Mouse (Mus musculus) liver, embryonic 14.5 days (tissue): ENCODE measurements around the gene Bend5. TPM values are rescaled to one million over a fixed set of nuclear protein-coding genes. Genes with fewer than 3 reads are reported as not detected.

Experiments
- ATAC-seq: fragments of 200-750 bp; cut with Nextera tagmentation; 2 replicates; pipeline ENCODE4 v1.8.0; 2017; ENCODE audit warnings: moderate number of reproducible peaks, mild to moderate bottlenecking, moderate library complexity; ENCODE audit not compliant: insufficient read depth
- DNase-seq, 3 experiments: peaks; one replicate each; pipeline ENCODE4 v3.0.0-alpha.2; 2012 to 2013; ENCODE audit warnings: low read depth in 3 of 3, low spot score in 3 of 3
- H3K27ac ChIP-seq: fragments of 300-500 bp; sonication (generic); 2 replicates; pipeline ENCODE4 v1.5.1; 2014; ENCODE audit warnings: moderate library complexity, mild to moderate bottlenecking, control low read depth, inconsistent platforms
- H3K27me3 ChIP-seq: fragments of 300-500 bp; sonication (generic); 2 replicates; pipeline ENCODE4 v1.6.1; 2014; ENCODE audit warnings: mild to moderate bottlenecking, low read length, moderate library complexity; ENCODE audit not compliant: control insufficient read depth, insufficient read depth
- H3K36me3 ChIP-seq: fragments of 300-500 bp; sonication (generic); replicated peaks from 2 replicates; pipeline ENCODE4 v1.6.1; 2014; ENCODE audit warnings: low read depth; ENCODE audit not compliant: control insufficient read depth, insufficient read depth
- H3K4me1 ChIP-seq, 2 experiments: fragments of 200-500 bp in 1 of 2; fragments of 300-500 bp in 1 of 2; sonication (generic) in 1 of 2; replicated peaks; 2 replicates each; pipeline ENCODE4 v1.6.1; 2012 to 2014; ENCODE audit warnings: antibody characterized with exemption in 1 of 2, inconsistent platforms in 1 of 2, low read length in 1 of 2; ENCODE audit not compliant: control insufficient read depth in 2 of 2, insufficient read depth in 2 of 2
- H3K4me2 ChIP-seq: fragments of 300-500 bp; sonication (generic); 2 replicates; pipeline ENCODE4 v1.6.1; 2014; ENCODE audit warnings: low read depth, mild to moderate bottlenecking, control low read depth, moderate library complexity
- H3K4me3 ChIP-seq, 2 experiments: fragments of 200-500 bp in 1 of 2; fragments of 300-500 bp in 1 of 2; sonication (generic) in 1 of 2; 2 replicates each; pipeline ENCODE4 v1.5.1; 2012 to 2014; ENCODE audit warnings: low read depth in 2 of 2, low read length in 2 of 2, mild to moderate bottlenecking in 2 of 2, control low read depth in 1 of 2, inconsistent platforms in 1 of 2, moderate library complexity in 1 of 2; ENCODE audit not compliant: insufficient read depth in 1 of 2
- H3K9ac ChIP-seq: fragments of 300-500 bp; sonication (generic); replicated peaks from 2 replicates; pipeline ENCODE4 v1.6.1; 2014; ENCODE audit warnings: mild to moderate bottlenecking, control low read depth, moderate library complexity
- H3K9me3 ChIP-seq: fragments of 300-500 bp; sonication (generic); 2 replicates; pipeline ENCODE4 v1.6.1; 2016; ENCODE audit warnings: low read length, mixed read lengths; ENCODE audit not compliant: control insufficient read depth
- CTCF ChIP-seq: IDR thresholded peaks from 2 replicates; pipeline ENCODE4 v1.5.1; 2016; ENCODE audit warnings: antibody characterized with exemption, low read depth, control low read depth
- EP300 ChIP-seq: IDR thresholded peaks from 2 replicates; pipeline ENCODE4 v1.6.1; 2016; ENCODE audit warnings: antibody characterized with exemption, low read depth
- WGBS: fragments of 180-500 bp; shearing (Covaris S2); extraction: QIAGEN DNeasy Blood & Tissue Kit; methylation state at CpG from one replicate; pipeline ENCODE4 v1.1.7; 2014; ENCODE audit not compliant: insufficient replicate concordance; 5-methylcytosine and 5-hydroxymethylcytosine counted together
- polyA plus RNA-seq, 2 experiments: library from polyadenylated mRNA; depleted of rRNA in 1 of 2; stranded (reverse) in 1 of 2; unstranded in 1 of 2; fragments of >200 nt; fragmentation: Nextera tagmentation in 1 of 2; extraction: Ambion mirVana in 1 of 2; gene quantifications; 2 replicates each; pipeline versions ENCODE4 v1.2.1 to v1.2.3; 2012 to 2014

Gene Bend5
- polyA plus RNA-seq (2012; rRNA removed), result 0.28 and 0.32 TPM in 2 replicates
- polyA plus RNA-seq (2014; fragmentation: Nextera tagmentation; extraction: Ambion mirVana), result 0.39 and 0.47 TPM in 2 replicates

GRCm38 (mm10) chr4:111414818-111415488 lies at the start of gene Bend5:
TSS of gene Bend5 (plus strand) at chr4:111415006.
- Histone ChIP-seq H3K4me3 (peak within 1 kb of the TSS; percentile 43 to 55), H3K9ac (no peak within 1 kb of the TSS), H3K4me1 (no peaks in the 10 kb centered on the region), H3K27me3 (peaks cover 19% of the 10 kb centered on the region), H3K27ac (no peak within 1 kb of the TSS), H3K36me3 (no peaks in the 10 kb centered on the region), H3K4me2 (peak within 1 kb of the TSS; percentile 60), H3K9me3 (no peaks in the 10 kb centered on the region)
- 2% methylated on average over 66 of the region's 66 CpGs for WGBS
- peak; percentile 53; the same call in 1 of the 2 replicates for ATAC-seq
- no peak for TF ChIP-seq EP300
- no peak for TF ChIP-seq CTCF
- no peak for DNase-seq

- H3K9me3 ChIP-seq, result no peaks in the 10 kb centered on the region
- H3K36me3 ChIP-seq, result no peaks in the 10 kb centered on the region
- WGBS, result 45% methylated on average over 2 of the region's 2 CpGs
- DNase-seq (no peak), ATAC-seq (no peak)
- no peak overlapping the region for H3K27ac ChIP-seq
- H3K4me3 ChIP-seq, result no peak overlapping the region
- H3K4me2 ChIP-seq, result no peak overlapping the region
- TF ChIP-seq CTCF, result no peak
- TF ChIP-seq EP300, result no peak
- H3K27me3 ChIP-seq, result no peaks in the 10 kb centered on the region
- no peaks in the 10 kb centered on the region for H3K4me1 ChIP-seq
- H3K9ac ChIP-seq, result no peak overlapping the region
These were observed 47.0 kb upstream of the Bend5 start for GRCm38 (mm10) chr4:111367771-111368170.

GRCm38 (mm10) chr4:111377159-111377558 lies 37.6 kb upstream of the Bend5 start:
- TF ChIP-seq EP300, result no peak
- TF ChIP-seq CTCF, result no peak
- ATAC-seq (no peak), DNase-seq (no peak)
- no peak overlapping the region for H3K4me2 ChIP-seq
- H3K27me3 ChIP-seq, result no peaks in the 10 kb centered on the region
- no peaks in the 10 kb centered on the region for H3K36me3 ChIP-seq
- no peaks in the 10 kb centered on the region for H3K4me1 ChIP-seq
- no peaks in the 10 kb centered on the region for H3K9me3 ChIP-seq
- no peak overlapping the region for H3K27ac ChIP-seq
- no peak overlapping the region for H3K4me3 ChIP-seq
- H3K9ac ChIP-seq, result no peak overlapping the region

GRCm38 (mm10) chr4:111378071-111378470 lies 36.7 kb upstream of the Bend5 start:
- ATAC-seq (no peak), DNase-seq (no peak)
- Histone ChIP-seq H3K36me3 (no peaks in the 10 kb centered on the region), H3K4me2 (no peak overlapping the region), H3K9ac (no peak overlapping the region), H3K27me3 (no peaks in the 10 kb centered on the region), H3K4me1 (no peaks in the 10 kb centered on the region), H3K4me3 (no peak overlapping the region), H3K27ac (no peak overlapping the region), H3K9me3 (no peaks in the 10 kb centered on the region)
- 75% methylated on average over 3 of the region's 3 CpGs for WGBS
- TF ChIP-seq EP300 (no peak), CTCF (no peak)

GRCm38 (mm10) chr4:111383101-111383500 lies 31.7 kb upstream of the Bend5 start:
- ATAC-seq (no peak), DNase-seq (no peak)
- Histone ChIP-seq H3K27ac (no peak overlapping the region), H3K4me1 (no peaks in the 10 kb centered on the region), H3K9ac (no peak overlapping the region), H3K4me2 (no peak overlapping the region), H3K27me3 (no peaks in the 10 kb centered on the region), H3K9me3 (no peaks in the 10 kb centered on the region), H3K36me3 (no peaks in the 10 kb centered on the region), H3K4me3 (no peak overlapping the region)
- TF ChIP-seq EP300, result no peak
- TF ChIP-seq CTCF, result no peak
- 86% methylated on average over 2 of the region's 2 CpGs for WGBS
